Mouse (Mus musculus) gastrocnemius, postnatal 25 days (tissue): ENCODE measurements around the gene Cdc42ep1. TPM values are rescaled to one million over a fixed set of nuclear protein-coding genes. Genes with fewer than 3 reads are reported as not detected.

Experiments
- DNase-seq: peaks from one replicate; pipeline ENCODE4 v3.0.0; 2022
- total RNA-seq, 2 experiments: library from RNA; stranded (reverse); gene quantifications; 1 replicate in 1 of 2; 2 replicates in 1 of 2; pipeline ENCODE4 v1.2.3; 2021

Cdc42ep1 gene
- total RNA-seq, 2 experiments from 2014 or later = 9.3 to 10.5 TPM

DNA sequence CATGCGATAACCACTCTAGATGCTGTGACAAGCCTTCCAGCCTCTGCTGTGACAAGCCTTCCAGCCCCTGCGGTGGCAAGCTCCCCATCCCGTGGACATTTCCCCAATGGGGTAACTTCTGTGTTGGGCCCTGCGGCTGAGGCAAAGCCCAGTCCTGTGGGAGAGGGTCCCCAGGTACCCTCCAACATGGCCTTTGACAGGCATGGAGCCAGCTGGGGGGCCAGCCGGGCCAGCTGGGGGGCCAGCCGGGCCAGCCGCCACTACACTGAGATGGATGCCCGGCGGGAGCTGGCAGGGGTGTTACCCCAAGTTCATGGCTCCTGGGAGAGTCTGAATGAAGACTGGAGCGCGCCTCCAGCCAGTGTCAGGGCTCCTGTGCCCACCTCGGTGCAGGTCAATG is 7.1 kb downstream of the Cdc42ep1 start:
- DNase-seq = no peak

DNA sequence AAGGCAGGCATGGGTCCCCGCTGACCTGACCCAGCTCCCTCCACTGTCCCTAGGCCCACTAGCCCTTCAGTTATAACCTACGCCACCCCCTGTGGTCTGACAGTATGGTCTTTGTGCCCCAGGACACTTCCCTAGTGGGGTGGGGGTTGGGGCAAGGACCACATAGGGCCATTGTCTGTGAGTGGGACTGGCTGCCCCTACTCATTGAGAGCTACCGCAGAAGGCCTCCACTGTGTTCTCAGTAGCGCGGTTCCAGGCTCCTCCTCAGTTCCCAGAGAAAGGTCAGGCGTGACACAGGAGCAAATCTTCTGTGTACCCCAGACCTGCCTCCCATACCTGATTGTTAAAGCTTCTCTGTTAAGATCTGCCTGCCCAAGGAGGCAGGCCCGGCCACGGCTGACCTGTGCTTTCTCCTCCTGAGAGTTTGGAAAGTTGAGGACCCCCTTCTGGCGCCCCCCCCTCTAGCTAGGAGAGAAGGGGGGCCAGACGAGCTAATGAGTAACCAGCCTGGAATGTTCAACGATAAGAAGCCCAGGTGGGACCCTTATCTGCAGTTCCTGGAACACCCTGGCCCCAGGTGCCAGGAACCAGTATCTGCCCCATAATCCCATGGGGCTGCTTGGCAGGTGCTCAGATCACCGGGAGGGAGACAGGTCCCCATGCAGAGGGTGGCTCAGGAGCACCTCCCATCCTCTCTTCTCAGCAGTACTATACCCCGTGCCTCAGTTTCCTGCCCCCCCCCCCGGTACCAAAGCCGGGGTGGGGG is 7.8 kb downstream of the Cdc42ep1 start:
- no peak for DNase-seq

- no peak for DNase-seq
Measured at GRCm38 (mm10) chr15:78850944-78851343, 8.5 kb downstream of the Cdc42ep1 start.

DNA sequence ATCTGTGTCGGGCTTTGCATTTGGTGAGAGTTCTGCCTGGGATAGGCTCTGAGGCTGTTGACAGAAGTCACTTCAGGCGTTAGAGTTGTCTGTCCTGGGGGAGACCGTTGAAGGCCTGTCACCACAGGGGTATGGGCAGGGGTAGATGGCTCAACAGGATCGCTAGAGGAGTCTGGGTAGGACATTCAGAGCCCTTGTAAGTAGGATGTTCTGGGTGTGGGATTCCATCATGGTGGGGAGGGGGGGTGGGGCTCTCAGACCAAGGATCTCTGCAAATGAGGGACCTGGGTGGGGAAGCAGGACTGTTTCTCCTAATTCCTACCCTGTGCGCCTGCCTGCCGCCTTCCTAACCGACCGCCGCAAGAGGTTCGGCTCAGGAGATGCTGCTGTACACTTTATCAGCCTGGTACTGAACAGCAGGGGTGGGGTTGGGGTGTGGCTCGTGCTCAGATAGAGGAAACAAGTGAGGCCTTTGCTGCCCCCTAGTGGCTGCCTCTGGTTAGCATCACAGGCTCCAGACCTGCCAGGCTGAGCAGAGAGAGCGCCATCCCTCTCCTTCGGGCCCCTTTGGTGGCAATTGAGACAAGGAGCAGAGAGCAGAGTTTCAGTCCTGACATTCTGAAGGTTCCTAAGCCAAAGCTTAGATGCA is 9.2 kb downstream of the Cdc42ep1 start:
- peak; percentile 82 for DNase-seq

DNA sequence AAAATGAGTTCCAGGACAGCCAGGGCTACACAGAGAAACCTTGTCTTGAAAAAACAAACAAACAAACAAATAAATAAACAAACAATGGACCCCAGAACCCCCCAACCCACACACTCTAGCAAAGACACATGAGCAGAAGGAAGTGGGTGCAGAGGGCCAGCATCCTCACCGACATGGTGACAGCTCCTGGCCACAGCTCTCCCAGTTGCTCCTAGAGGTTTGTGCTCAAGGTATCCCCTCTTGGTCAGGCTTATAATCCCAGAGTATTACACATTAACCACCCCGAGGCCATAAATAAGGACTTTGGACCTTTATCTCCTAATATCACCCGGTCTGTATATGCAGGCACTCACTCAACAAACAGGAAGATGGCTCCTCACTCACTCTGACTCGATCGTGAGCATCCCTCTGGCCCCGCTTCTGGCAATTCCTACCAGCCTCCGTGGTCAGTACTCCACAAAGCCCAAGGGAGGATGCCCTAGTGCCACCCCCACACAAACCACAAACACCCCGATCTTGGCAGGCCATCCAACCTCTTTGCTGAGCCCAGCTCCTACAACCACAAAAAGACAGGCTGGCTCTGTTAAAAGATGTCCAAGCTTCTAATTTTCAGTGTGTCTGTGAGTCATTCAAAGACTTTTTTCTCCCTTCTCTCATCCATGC is 13.0 kb downstream of the Cdc42ep1 start, which contains the start of gene Lgals2:
Gene Lgals2 (minus strand): TSS at position 227 of the 663 bp plus-strand sequence.
- DNase-seq = no peak

- peak; percentile 78 for DNase-seq
Measured at GRCm38 (mm10) chr15:78857009-78857408, 14.6 kb downstream of the Cdc42ep1 start.

GRCm38 (mm10) chr15:78859311-78859710 is 16.9 kb downstream of the Cdc42ep1 start:
- no peak for DNase-seq

GRCm38 (mm10) chr15:78859714-78860113 is 17.3 kb downstream of the Cdc42ep1 start:
- no peak for DNase-seq

DNA sequence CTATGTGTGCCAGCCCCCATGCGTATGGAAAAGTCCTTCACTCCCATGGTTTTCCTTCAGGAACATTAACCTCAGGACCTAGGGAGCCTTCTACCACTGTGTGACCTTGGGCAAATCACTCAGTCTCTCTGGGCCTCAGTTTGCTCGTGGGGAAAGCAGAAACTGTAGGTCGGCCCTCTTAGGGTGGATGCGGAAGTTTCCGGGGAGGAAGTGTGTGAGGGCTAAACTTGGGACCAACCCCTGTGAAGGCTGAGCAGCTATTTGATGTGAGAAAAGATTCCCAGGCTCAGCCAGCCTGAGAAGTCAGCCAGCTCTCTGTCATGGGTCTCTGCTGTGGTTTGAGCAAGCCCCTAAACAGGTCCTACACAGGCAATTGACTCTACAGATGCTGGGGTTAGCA is 19.9 kb downstream of the Cdc42ep1 start:
- DNase-seq = no peak

DNA sequence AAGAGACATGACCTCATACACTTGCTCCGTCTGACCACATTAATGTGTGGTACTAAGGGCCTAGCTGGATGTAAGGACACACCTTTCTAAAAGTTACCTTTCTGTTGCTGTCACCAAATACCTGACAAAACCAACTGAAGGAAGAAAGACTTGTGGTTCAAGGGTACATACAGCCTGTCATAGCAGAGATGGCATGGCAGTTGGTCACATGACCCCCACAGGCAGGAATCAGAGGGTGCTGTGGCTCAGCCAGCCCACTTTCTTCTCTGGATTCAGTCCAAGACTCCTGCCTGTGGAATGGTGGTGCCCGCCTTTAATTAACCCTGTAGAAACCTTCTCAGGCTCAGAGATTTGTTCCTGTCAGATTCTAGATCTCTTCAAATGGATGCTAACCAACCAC is 20.7 kb downstream of the Cdc42ep1 start:
- DNase-seq = no peak

GRCm38 (mm10) chr15:78863852-78864253 is 21.4 kb downstream of the Cdc42ep1 start:
- DNase-seq = no peak

GRCm38 (mm10) chr15:78868398-78868797 is 26.0 kb downstream of the Cdc42ep1 start:
- no peak for DNase-seq

DNA sequence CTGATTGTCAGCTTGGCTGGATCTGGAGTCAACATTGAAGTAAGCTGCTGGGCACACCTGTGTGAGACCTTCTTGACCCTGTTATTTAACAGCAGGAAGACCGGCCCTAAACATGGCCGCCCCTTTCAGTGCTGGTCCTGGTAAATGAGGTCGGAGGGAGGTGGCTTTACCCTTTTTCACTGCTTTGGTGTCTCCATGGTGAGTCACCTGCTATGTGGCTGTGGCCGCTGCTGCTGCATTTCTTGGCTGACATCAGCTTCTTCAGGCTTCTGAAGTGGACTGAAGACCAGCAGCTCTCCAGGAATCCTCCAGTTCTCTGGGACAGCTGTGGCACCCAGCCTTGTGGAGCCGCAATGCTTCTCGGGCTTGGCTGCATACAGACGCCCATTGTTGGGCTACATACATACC is 26.4 kb downstream of the Cdc42ep1 start:
- DNase-seq = no peak

DNA sequence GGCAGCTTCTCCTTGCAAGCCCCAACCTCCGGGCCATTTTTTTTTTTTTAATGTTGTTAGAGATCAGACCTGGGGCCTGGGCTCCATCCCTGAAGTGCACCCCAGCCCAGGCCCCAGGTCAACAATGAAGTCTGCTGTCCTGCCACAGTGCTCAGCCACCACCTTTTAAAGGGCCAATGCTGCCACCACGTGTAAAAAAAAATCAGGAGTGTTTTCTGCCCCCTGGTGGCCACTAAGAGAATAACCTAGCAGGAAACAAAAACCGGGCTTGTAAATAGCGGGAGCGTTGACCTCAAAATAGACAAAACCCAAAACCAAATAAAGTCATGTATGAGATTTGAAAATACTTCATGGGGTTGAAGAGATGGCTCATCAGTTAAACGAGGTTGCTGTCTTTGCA is 27.4 kb downstream of the Cdc42ep1 start:
- no peak for DNase-seq

- no peak for DNase-seq
Measured at GRCm38 (mm10) chr15:78872021-78872608, 29.7 kb downstream of the Cdc42ep1 start.

DNA sequence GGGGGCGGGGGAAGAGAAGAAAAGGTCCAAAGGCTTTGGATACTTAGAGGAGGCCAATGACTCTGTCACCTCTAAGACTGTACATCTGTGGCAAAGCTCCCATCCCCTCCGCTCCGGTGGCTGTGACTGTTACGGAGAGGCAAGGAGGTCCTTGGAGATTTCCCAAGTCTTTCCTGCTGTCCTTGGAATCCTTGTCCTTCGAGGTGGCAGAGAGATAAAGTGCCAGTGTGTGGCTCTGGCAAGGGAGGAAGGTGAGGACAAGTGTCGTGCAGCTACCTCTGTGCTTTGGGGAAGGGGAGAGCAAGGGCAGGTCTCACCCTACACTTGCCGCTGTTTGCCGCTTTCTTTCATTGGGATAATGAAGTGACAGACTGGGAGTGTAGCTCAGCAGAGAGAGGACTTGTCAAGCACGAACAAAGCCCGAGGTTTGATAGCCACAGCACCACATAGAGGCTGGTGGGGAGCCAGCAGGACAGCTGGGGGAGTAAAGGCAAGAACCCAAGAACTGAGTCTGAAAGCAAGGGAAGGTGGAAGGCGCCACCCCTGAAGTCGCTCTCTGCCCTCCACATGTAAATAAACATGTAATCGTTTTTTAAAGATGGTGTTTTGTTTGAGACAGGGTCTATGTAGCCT is 31.5 kb downstream of the Cdc42ep1 start:
- no peak for DNase-seq

- DNase-seq = no peak
Measured at GRCm38 (mm10) chr15:78874989-78875388, 32.6 kb downstream of the Cdc42ep1 start.

- no peak for DNase-seq
Measured at GRCm38 (mm10) chr15:78875537-78875936, 33.1 kb downstream of the Cdc42ep1 start.

GRCm38 (mm10) chr15:78876258-78876696 is 33.9 kb downstream of the Cdc42ep1 start:
- DNase-seq = peak; percentile 64

- DNase-seq = peak; percentile 92
Measured at GRCm38 (mm10) chr15:78876991-78877809, 34.8 kb downstream of the Cdc42ep1 start, which contains the start of gene Gga1. Gga1 (plus strand) TSS chr15:78877190.

- peak; percentile 25 for DNase-seq
Measured at GRCm38 (mm10) chr15:78877810-78878390, 35.5 kb downstream of the Cdc42ep1 start.
